Mouse (Mus musculus) adrenal gland, adult 18-20 months (tissue): ENCODE data around the gene Klk1b11. TPM values are rescaled to one million over a fixed set of nuclear protein-coding genes. Genes with fewer than 3 reads are reported as not detected.
"Not testable (repeated sequence)": the region's sequence is repeated elsewhere in the genome, so short reads cannot be mapped to it uniquely, and the experiment has no call there.

Experiments
- DNase-seq, 2 experiments: peaks; one replicate each; pipeline ENCODE4 v3.0.0; 2021 to 2022; ENCODE audit warnings: low spot score in 2 of 2
- long read RNA-seq, 2 experiments: library from polyadenylated mRNA; stranded (forward); transcript quantifications; one replicate each; pipeline ENCODE4 v2.0.0; 2021
- total RNA-seq, 2 experiments: library from RNA; stranded (reverse); gene quantifications; 1 replicate in 1 of 2; 2 replicates in 1 of 2; pipeline ENCODE4 v1.2.3; 2021

The Klk1b11 gene
- not detected for total RNA-seq
- long read RNA-seq, experiment 1: 0 reads
- long read RNA-seq, experiment 2: 0 reads

- not testable (repeated sequence) for DNase-seq
These were observed at the start of gene Klk1b11 for GRCm38 (mm10) chr7:43995577-43995976. TSS of gene Klk1b11 (plus strand) at chr7:43995877.

- no peak for DNase-seq
These were observed 45.3 kb upstream of the Klk1b11 start, which contains the start of gene Klk1b8 for GRCm38 (mm10) chr7:43950364-43950763. TSS of gene Klk1b8 (plus strand) at chr7:43950664.

- DNase-seq: no peak
These were observed 43.0 kb upstream of the Klk1b11 start for GRCm38 (mm10) chr7:43952703-43953102.

- DNase-seq: no peak
These were observed 29.2 kb upstream of the Klk1b11 start, which contains the start of gene Klk1b1 for GRCm38 (mm10) chr7:43966451-43966850. TSS of gene Klk1b1 (plus strand) at chr7:43966751.

- DNase-seq: no peak
These were observed 28.6 kb upstream of the Klk1b11 start for GRCm38 (mm10) chr7:43967058-43967457.

- DNase-seq: no peak
These were observed 28.1 kb upstream of the Klk1b11 start for GRCm38 (mm10) chr7:43967612-43968011.

GRCm38 (mm10) chr7:43975761-43976160, 19.9 kb upstream of the Klk1b11 start, which contains the start of gene Klk1b9:
TSS of gene Klk1b9 (plus strand) at chr7:43976061.
- DNase-seq: not testable (repeated sequence)

- no peak for DNase-seq
These were observed 10.0 kb upstream of the Klk1b11 start for GRCm38 (mm10) chr7:43985657-43986056.

- DNase-seq: not testable (repeated sequence)
These were observed 856 bp upstream of the Klk1b11 start for GRCm38 (mm10) chr7:43994821-43995220.

GRCm38 (mm10) chr7:44004847-44005246, 9.2 kb downstream of the Klk1b11 start:
- no peak for DNase-seq

- not testable (repeated sequence) for DNase-seq
These were observed 16.2 kb downstream of the Klk1b11 start, which contains the start of gene Klk1b26 for GRCm38 (mm10) chr7:44011868-44012267. TSS of gene Klk1b26 (plus strand) at chr7:44012168.

- DNase-seq: not testable (repeated sequence)
These were observed 19.0 kb downstream of the Klk1b11 start for GRCm38 (mm10) chr7:44014666-44015065.

GRCm38 (mm10) chr7:44015071-44015470, 19.4 kb downstream of the Klk1b11 start:
- no peak for DNase-seq

Other genes with a start within 250 kb of the Klk1b11 start
- not detected for gene Klk12, start 227.0 kb upstream of the Klk1b11 start, total RNA-seq
- not detected for gene Klk11, start 221.3 kb upstream of the Klk1b11 start, total RNA-seq
- gene Klk10, start 214.8 kb upstream of the Klk1b11 start, total RNA-seq: under 1 TPM; 0.36 to 0.86 TPM
- gene Klk9, start 204.0 kb upstream of the Klk1b11 start, total RNA-seq: not detected
- 1 to 10 TPM; 2.9 to 4.9 TPM for gene Klk8, start 198.3 kb upstream of the Klk1b11 start, total RNA-seq
- gene Klk7, start 184.6 kb upstream of the Klk1b11 start, total RNA-seq: not detected
- not detected for gene Klk6, start 171.4 kb upstream of the Klk1b11 start, total RNA-seq
- gene Klk5, start 153.9 kb upstream of the Klk1b11 start, total RNA-seq: not detected
- gene Klk4, start 114.7 kb upstream of the Klk1b11 start, total RNA-seq: not detected
- not detected for gene Klk15, start 62.1 kb upstream of the Klk1b11 start, total RNA-seq
- gene Klk1b8, start 45.2 kb upstream of the Klk1b11 start, total RNA-seq: not detected
- gene Klk1b1, start 29.1 kb upstream of the Klk1b11 start, total RNA-seq: not detected
- gene Klk1b9, start 19.8 kb upstream of the Klk1b11 start, total RNA-seq: not detected
- not detected for gene Klk1b26, start 16.3 kb downstream of the Klk1b11 start, total RNA-seq
- gene Klk1b27, start 56.4 kb downstream of the Klk1b11 start, total RNA-seq: not detected
- not detected for gene Klk1b21, start 106.5 kb downstream of the Klk1b11 start, total RNA-seq
- not detected for gene Klk1b22, start 116.8 kb downstream of the Klk1b11 start, total RNA-seq
- not detected for gene Klk1b16, start 140.9 kb downstream of the Klk1b11 start, total RNA-seq
- not detected for gene Klk1b24, start 192.4 kb downstream of the Klk1b11 start, total RNA-seq
- not detected for gene Klk1b3, start 202.3 kb downstream of the Klk1b11 start, total RNA-seq
- not detected for gene Klk1b4, start 211.6 kb downstream of the Klk1b11 start, total RNA-seq
- gene Klk1b5, start 220.1 kb downstream of the Klk1b11 start, total RNA-seq: not detected
- under 1 TPM in 1 of 2 experiments, not detected in 1; 0.32 TPM for gene Klk1, start 229.5 kb downstream of the Klk1b11 start, total RNA-seq
- gene Gm36864, start 240.3 kb downstream of the Klk1b11 start, total RNA-seq: not detected